Mouse (Mus musculus) C2C12 (cell line): Measurements from ENCODE around the gene Cacul1. TPM values are rescaled to one million over a fixed set of nuclear protein-coding genes. Genes with fewer than 3 reads are reported as not detected.

Experiments used
- H3K27me3 ChIP-seq: one replicate; pipeline ENCODE4 v1.6.1; 2011; ENCODE audit not compliant: control insufficient read depth, insufficient read depth, insufficient read length
- H3K36me3 ChIP-seq: one replicate; pipeline ENCODE4 v1.6.1; 2011; ENCODE audit not compliant: control insufficient read depth, insufficient read depth
- H3K4me3 ChIP-seq: one replicate; pipeline ENCODE4 v1.5.1; 2011; ENCODE audit warnings: mild to moderate bottlenecking, control low read depth; ENCODE audit not compliant: poor library complexity, insufficient read depth, severe bottlenecking
- H3K79me2 ChIP-seq: one replicate; pipeline ENCODE4 v1.6.1; 2011; ENCODE audit not compliant: control insufficient read depth, insufficient read depth
- H3K79me3 ChIP-seq: one replicate; pipeline ENCODE4 v1.6.1; 2011; ENCODE audit warnings: low read depth, control low read depth
- H3ac ChIP-seq: one replicate; pipeline ENCODE3; 2011; ENCODE audit warnings: low read depth; ENCODE audit not compliant: control insufficient read depth, insufficient read length
- CEBPB ChIP-seq: IDR thresholded peaks from one replicate; pipeline ENCODE4 v1.6.1; 2011; ENCODE audit warnings: low read depth, mild to moderate bottlenecking, control low read depth, moderate library complexity
- CTCF ChIP-seq: IDR thresholded peaks from one replicate; pipeline ENCODE4 v1.5.1; 2011; ENCODE audit not compliant: control insufficient read depth, insufficient read depth, insufficient read length
- FOSL1 ChIP-seq: IDR thresholded peaks from one replicate; pipeline ENCODE4 v1.8.0; 2011; ENCODE audit warnings: mild to moderate bottlenecking, low read length; ENCODE audit not compliant: poor library complexity, insufficient read depth, severe bottlenecking
- MAX ChIP-seq: IDR thresholded peaks from one replicate; pipeline ENCODE4 v1.6.1; 2011; ENCODE audit warnings: mild to moderate bottlenecking, control low read depth
- MYOD1 ChIP-seq: IDR thresholded peaks from one replicate; pipeline ENCODE4 v1.6.1; 2011; ENCODE audit warnings: low read depth; ENCODE audit not compliant: control insufficient read depth, insufficient read length
- MYOG ChIP-seq: IDR thresholded peaks from one replicate; pipeline ENCODE4 v1.6.1; 2011; ENCODE audit not compliant: control insufficient read depth, insufficient read length; ENCODE audit errors: extremely low read depth
- USF1 ChIP-seq: IDR thresholded peaks from one replicate; pipeline ENCODE4 v1.6.1; 2011; ENCODE audit warnings: low read depth, mild to moderate bottlenecking, control low read depth, moderate library complexity
- long read RNA-seq, 2 experiments: library from polyadenylated mRNA; unstranded; transcript quantifications; one replicate each; pipeline ENCODE4 v2.0.0; 2019 to 2020
- polyA plus RNA-seq: library from polyadenylated mRNA; unstranded; fragments of >200 nt; fragmentation: generic; extraction: Trizol; gene quantifications from one replicate; pipeline ENCODE4 v1.2.1, GENCODE M21; 2012; ENCODE audit warnings: missing spikeins

The Cacul1 gene
- polyA plus RNA-seq, result 11.2 TPM
- long read RNA-seq, experiment 1, full-length matches to known transcripts, result 5 of 13 reads
- long read RNA-seq, experiment 1, partial matches to known transcripts, result 1 of 13 reads
- long read RNA-seq, experiment 1, other reads (novel, unspliced or antisense), result 7 of 13 reads
- long read RNA-seq, experiment 2, full-length matches to known transcripts, result 122 of 153 reads
- long read RNA-seq, experiment 2, partial matches to known transcripts, result 4 of 153 reads
- long read RNA-seq, experiment 2, other reads (novel, unspliced or antisense), result 27 of 153 reads

DNA sequence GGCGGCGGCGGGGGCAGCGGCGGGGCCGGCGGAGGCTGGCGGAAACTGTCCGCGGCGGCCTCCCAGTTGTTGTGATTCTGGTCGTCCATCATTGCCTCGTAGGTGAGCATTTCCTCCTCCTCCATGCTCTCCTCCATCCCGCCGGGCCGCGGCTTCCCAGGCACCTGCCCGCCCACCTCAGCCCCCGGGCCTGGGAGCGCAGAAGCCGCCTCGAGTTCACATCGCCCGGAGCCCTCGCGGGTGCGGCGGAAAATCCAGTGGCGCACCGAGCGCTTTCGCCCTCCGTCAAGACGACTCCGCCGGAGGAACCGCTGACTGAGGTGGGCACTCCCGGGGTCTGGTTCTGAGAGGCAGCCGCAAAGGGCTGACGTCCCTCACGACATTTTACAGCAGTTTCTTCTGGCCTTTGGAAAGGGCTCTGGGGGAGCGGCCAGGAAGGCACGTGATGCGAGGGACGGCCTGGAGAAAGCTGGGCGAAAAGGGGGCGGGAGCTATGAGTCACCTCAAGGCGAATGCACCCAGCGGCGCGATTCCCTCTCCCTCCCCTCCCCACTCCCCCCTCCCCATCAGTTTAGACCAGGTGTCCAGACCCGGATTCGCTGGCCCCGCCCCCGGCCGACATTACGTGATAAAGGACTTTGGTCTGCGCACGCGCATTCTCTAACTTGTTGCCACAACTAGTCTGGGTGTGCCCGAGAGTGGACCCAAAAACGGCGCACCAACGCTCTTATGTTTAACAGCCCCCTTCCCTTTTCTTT lies at the start of gene Cacul1:
Cacul1 (minus strand) TSS at position 444 of the 758 bp plus-strand sequence.
- Histone ChIP-seq H3K36me3 (peaks cover 8% of the 10 kb centered on the region), H3K4me3 (peak within 1 kb of the TSS; percentile 83), H3ac (peak within 1 kb of the TSS; percentile 85), H3K79me2 (peaks cover 50% of the 10 kb centered on the region), H3K27me3 (no peaks in the 10 kb centered on the region), H3K79me3 (peaks cover 41% of the 10 kb centered on the region)
- no peak for TF ChIP-seq MAX
- peak; percentile 98 for TF ChIP-seq USF1

- no peak overlapping the region for H3K4me3 ChIP-seq
- no peaks in the 10 kb centered on the region for H3K36me3 ChIP-seq
- H3ac ChIP-seq, result no peak overlapping the region
- TF ChIP-seq CTCF (no peak), MAX (no peak), FOSL1 (no peak), CEBPB (no peak), USF1 (no peak), MYOD1 (no peak)
- no peaks in the 10 kb centered on the region for H3K79me2 ChIP-seq
- no peaks in the 10 kb centered on the region for H3K27me3 ChIP-seq
- H3K79me3 ChIP-seq, result no peaks in the 10 kb centered on the region
Observed at GRCm38 (mm10) chr19:60619420-60619819, 38.6 kb upstream of the Cacul1 start.

DNA sequence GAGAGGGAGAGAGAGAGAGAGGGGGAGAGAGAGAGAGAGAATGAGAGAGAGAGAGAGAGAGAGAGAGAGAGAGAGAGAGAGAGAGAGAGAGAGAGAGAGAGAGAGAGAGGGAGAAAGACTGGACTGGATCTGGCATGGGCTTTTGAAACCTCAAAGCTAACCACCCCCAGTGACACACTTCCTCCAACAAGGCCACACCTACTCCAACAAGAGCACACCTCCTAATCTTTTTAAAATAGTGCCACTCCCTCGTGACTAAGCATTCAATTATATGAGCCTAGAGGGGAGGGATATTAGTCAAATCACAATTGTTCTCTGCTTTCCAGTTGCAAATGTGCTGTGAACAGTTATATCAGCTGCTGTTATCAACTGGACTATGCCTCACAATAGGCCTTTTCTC lies 36.2 kb upstream of the Cacul1 start:
- Histone ChIP-seq H3ac (no peak overlapping the region), H3K27me3 (no peaks in the 10 kb centered on the region), H3K79me3 (no peaks in the 10 kb centered on the region), H3K36me3 (no peaks in the 10 kb centered on the region), H3K4me3 (no peak overlapping the region), H3K79me2 (no peaks in the 10 kb centered on the region)
- TF ChIP-seq USF1 (no peak), MAX (no peak)

DNA sequence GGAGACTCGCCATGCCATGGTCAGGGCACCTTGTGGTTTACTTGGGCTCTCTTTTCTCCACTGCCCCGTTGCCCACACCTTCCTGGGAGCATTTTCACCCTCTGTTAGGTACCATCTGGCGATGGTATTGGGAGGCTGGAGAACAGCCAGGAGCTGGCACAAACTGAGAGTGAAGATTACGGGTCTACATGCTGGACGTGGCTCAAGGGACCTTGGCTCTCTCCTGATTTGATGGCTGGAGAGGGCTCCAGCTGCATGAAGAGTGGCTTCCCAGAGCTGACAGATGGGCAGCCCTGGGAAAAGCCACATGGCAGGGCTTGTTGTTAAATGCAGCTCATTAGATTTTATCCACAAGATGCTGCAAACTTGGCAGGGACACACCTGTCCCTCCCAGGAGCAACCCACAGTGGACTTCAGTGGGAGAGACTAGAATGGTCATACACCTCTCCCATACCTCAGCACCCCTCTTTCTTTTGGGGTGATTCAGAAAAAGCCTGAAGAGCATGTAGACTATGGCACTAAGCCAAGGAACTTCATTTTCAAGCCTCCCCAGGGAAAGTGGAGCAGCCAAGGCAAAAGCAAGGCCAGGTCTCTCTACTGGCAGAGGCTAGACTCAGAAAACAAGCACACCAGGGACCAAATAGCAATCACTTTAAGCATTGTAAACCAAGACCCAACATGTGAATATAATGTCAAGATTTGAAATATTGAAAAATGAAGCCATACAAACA lies 34.8 kb upstream of the Cacul1 start:
- Histone ChIP-seq H3K36me3 (no peaks in the 10 kb centered on the region), H3K79me2 (no peaks in the 10 kb centered on the region), H3K4me3 (no peak overlapping the region), H3K27me3 (no peaks in the 10 kb centered on the region), H3ac (no peak overlapping the region), H3K79me3 (no peaks in the 10 kb centered on the region)
- TF ChIP-seq CTCF, result no peak
- TF ChIP-seq FOSL1, result no peak
- no peak for TF ChIP-seq CEBPB
- no peak for TF ChIP-seq MYOD1
- TF ChIP-seq MAX, result no peak
- no peak for TF ChIP-seq MYOG
- no peak for TF ChIP-seq USF1

DNA sequence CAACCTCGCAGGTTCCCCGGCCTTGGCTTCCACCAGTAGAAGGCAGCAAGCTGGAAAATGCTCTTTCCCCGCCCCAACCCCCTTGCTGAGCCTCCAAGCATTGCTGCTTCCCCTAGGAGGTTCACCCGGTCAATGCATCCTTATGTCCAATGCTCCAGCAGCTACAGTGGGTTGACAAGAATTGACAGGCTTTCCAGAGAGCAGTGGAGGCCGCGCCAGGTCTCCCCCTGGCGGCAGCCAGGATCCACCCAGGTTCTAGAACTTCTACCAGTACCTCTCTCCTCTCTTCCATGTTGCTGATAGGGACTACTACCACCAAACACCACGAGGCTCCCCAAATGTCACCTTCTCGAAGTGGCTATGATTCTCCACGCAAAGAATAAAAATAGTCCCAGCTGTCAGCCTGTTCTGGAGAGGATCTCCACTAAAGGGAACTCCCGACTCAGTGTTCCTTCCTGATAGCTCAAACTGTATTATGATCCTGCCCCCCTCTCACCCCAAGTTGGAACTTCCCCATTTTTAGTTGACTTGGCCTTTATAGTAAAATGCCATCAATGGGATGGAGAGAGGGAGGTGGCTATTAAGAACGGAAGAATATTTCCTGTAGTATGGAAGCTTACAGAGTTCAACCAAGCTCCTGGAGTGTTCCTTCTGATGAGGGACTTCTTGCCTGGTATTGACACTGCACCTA lies 30.8 kb upstream of the Cacul1 start:
- no peak overlapping the region for H3K4me3 ChIP-seq
- no peak overlapping the region for H3ac ChIP-seq
- no peaks in the 10 kb centered on the region for H3K36me3 ChIP-seq
- no peaks in the 10 kb centered on the region for H3K79me3 ChIP-seq
- TF ChIP-seq USF1 (no peak), MAX (no peak), MYOD1 (no peak), CEBPB (no peak), MYOG (no peak), CTCF (no peak), FOSL1 (no peak)
- no peaks in the 10 kb centered on the region for H3K27me3 ChIP-seq
- no peaks in the 10 kb centered on the region for H3K79me2 ChIP-seq
